Mouse (Mus musculus) erythroblast, embryonic 14.5 days (primary cell): ENCODE measurements around the gene Taldo1.

ENCODE experiments used
- GATA1 ChIP-seq: IDR thresholded peaks from 2 replicates; pipeline ENCODE4 v1.6.1; 2012; ENCODE audit warnings: low read length, inconsistent platforms, mixed read lengths
- TAL1 ChIP-seq: IDR thresholded peaks from 3 replicates; pipeline ENCODE4 v1.6.1; 2012; ENCODE audit warnings: low read length, inconsistent platforms, mixed read lengths

- no peak for TF ChIP-seq GATA1
- TF ChIP-seq TAL1 = no peak
Observed at GRCm38 (mm10) chr7:141423811-141424210, 31.8 kb downstream of the Taldo1 start.
